Mouse (Mus musculus) layer of hippocampus, adult 2 months (tissue): ENCODE results near the gene Sumf2. TPM values are rescaled to one million over a fixed set of nuclear protein-coding genes. Genes with fewer than 3 reads are reported as not detected.

Source experiments
- DNase-seq, 2 experiments: peaks; one replicate each; pipeline ENCODE4 v3.0.0; 2022; ENCODE audit warnings: low spot score in 2 of 2
- H3K27ac ChIP-seq: fragments of 200-600 bp; 2 replicates; pipeline ENCODE4 v1.8.1; 2022
- H3K4me3 ChIP-seq: fragments of 200-600 bp; 2 replicates; pipeline ENCODE4 v1.8.1; 2022; ENCODE audit warnings: mild to moderate bottlenecking
- CTCF ChIP-seq: fragments of 200-600 bp; conservative IDR thresholded peaks from 2 replicates; pipeline ENCODE4 v1.8.1; 2022; ENCODE audit warnings: antibody characterized with exemption, mild to moderate bottlenecking, moderate library complexity
- long read RNA-seq, 2 experiments: library from polyadenylated mRNA; stranded (forward); transcript quantifications; one replicate each; pipeline ENCODE4 v2.0.0; 2021; ENCODE audit warnings: borderline mapping rate in 2 of 2
- total RNA-seq, 2 experiments: library from RNA; stranded (reverse); gene quantifications; 2 replicates each; pipeline ENCODE4 v1.2.3; 2021

Sumf2 gene
- total RNA-seq, result 10 to 100 TPM; 15.2 to 22.3 TPM
- long read RNA-seq, experiment 1, transcript Sumf2-204 (9 exons, 2,264 nt), result major isoform, 7 of 16 reads
- long read RNA-seq, experiment 1, partial matches to known transcripts, result 0 of 16 reads
- long read RNA-seq, experiment 1, other reads (novel, unspliced or antisense), result 8 of 16 reads
- long read RNA-seq, experiment 2, transcript Sumf2-204 (9 exons, 2,264 nt), result major isoform, 11 of 23 reads
- long read RNA-seq, experiment 2, partial matches to known transcripts, result 3 of 23 reads
- long read RNA-seq, experiment 2, other reads (novel, unspliced or antisense), result 9 of 23 reads

- TF ChIP-seq CTCF, result no peak
- peak within 1 kb of the TSS; percentile 77 for H3K27ac ChIP-seq
- H3K4me3 ChIP-seq, result peak within 1 kb of the TSS; percentile 94
- DNase-seq, result peak; percentile 94 to 95
These were observed at the start of gene Sumf2 for GRCm38 (mm10) chr5:129846752-129847557. Gene Sumf2 (plus strand): TSS chr5:129846986.

- H3K4me3 ChIP-seq, result no peak overlapping the region
- TF ChIP-seq CTCF, result no peak
- no peak overlapping the region for H3K27ac ChIP-seq
- no peak for DNase-seq
These were observed 1.9 kb upstream of the Sumf2 start for GRCm38 (mm10) chr5:129844848-129845247.

- no peak for TF ChIP-seq CTCF
- Histone ChIP-seq H3K27ac (peak overlapping the region; percentile 77), H3K4me3 (peak overlapping the region; percentile 94)
- no peak for DNase-seq
These were observed 703 bp downstream of the Sumf2 start for GRCm38 (mm10) chr5:129847558-129847820.

GRCm38 (mm10) chr5:129855163-129855562 is 8.4 kb downstream of the Sumf2 start:
- Histone ChIP-seq H3K4me3 (no peak overlapping the region), H3K27ac (no peak overlapping the region)
- TF ChIP-seq CTCF, result no peak
- no peak for DNase-seq

GRCm38 (mm10) chr5:129856414-129856813 is 9.6 kb downstream of the Sumf2 start:
- Histone ChIP-seq H3K4me3 (no peak overlapping the region), H3K27ac (no peak overlapping the region)
- no peak for DNase-seq
- TF ChIP-seq CTCF, result peak; percentile 39

- no peak for TF ChIP-seq CTCF
- no peak overlapping the region for H3K27ac ChIP-seq
- DNase-seq, result no peak
- H3K4me3 ChIP-seq, result no peak overlapping the region
These were observed 15.5 kb downstream of the Sumf2 start for GRCm38 (mm10) chr5:129862325-129862724.

- peak; percentile 82 for TF ChIP-seq CTCF
- DNase-seq, result peak in 1 of 2 experiments; percentile 57
- Histone ChIP-seq H3K27ac (peak overlapping the region; percentile 51; the same call in 1 of the 2 replicates), H3K4me3 (no peak overlapping the region)
These were observed 17.7 kb downstream of the Sumf2 start for GRCm38 (mm10) chr5:129864467-129864866.

- Histone ChIP-seq H3K4me3 (no peak overlapping the region), H3K27ac (no peak overlapping the region)
- DNase-seq, result no peak
- no peak for TF ChIP-seq CTCF
These were observed 19.1 kb downstream of the Sumf2 start for GRCm38 (mm10) chr5:129865841-129866240.

GRCm38 (mm10) chr5:129869238-129869995 is 22.6 kb downstream of the Sumf2 start:
- no peak for DNase-seq
- no peak overlapping the region for H3K27ac ChIP-seq
- H3K4me3 ChIP-seq, result no peak overlapping the region
- no peak for TF ChIP-seq CTCF

GRCm38 (mm10) chr5:129871238-129871637 is 24.5 kb downstream of the Sumf2 start:
- DNase-seq, result no peak
- no peak for TF ChIP-seq CTCF

GRCm38 (mm10) chr5:129873942-129874341 is 27.2 kb downstream of the Sumf2 start:
- Histone ChIP-seq H3K4me3 (no peak overlapping the region), H3K27ac (no peak overlapping the region)
- DNase-seq, result no peak
- TF ChIP-seq CTCF, result no peak

More at GRCm38 (mm10) chr5:129871238-129871637, 24.5 kb downstream of the Sumf2 start:
- no peak overlapping the region for H3K4me3 ChIP-seq
- H3K27ac ChIP-seq, result no peak overlapping the region

GRCm38 (mm10) chr5:129875098-129875497 is 28.3 kb downstream of the Sumf2 start:
- H3K4me3 ChIP-seq, result no peak overlapping the region
- TF ChIP-seq CTCF, result no peak
- no peak for DNase-seq
- no peak overlapping the region for H3K27ac ChIP-seq

GRCm38 (mm10) chr5:129877731-129878455 is 31.1 kb downstream of the Sumf2 start:
- DNase-seq, result peak; percentile 23 to 44
- Histone ChIP-seq H3K27ac (peak overlapping the region; percentile 89), H3K4me3 (peak overlapping the region; percentile 38)
- no peak for TF ChIP-seq CTCF
